Mouse (Mus musculus) heart, postnatal 0 days (tissue): ENCODE data around the gene Rgs6. TPM values are rescaled to one million over a fixed set of nuclear protein-coding genes. Genes with fewer than 3 reads are reported as not detected.

ENCODE experiments used
- ATAC-seq: fragments of 200-750 bp; cut with Nextera tagmentation; 2 replicates; pipeline ENCODE4 v1.8.0; 2017; ENCODE audit warnings: low read depth, moderate number of reproducible peaks, moderate library complexity; ENCODE audit not compliant: insufficient read depth
- DNase-seq: peaks from one replicate; pipeline ENCODE4 v3.0.0-alpha.2; 2016; ENCODE audit warnings: low spot score
- H3K27ac ChIP-seq: fragments of 300-500 bp; sonication (generic); 2 replicates; pipeline ENCODE4 v1.5.1; 2014; ENCODE audit warnings: low read depth, mild to moderate bottlenecking
- H3K27me3 ChIP-seq: fragments of 300-500 bp; sonication (generic); 2 replicates; pipeline ENCODE4 v1.6.1; 2014; ENCODE audit warnings: low read length, mixed read lengths; ENCODE audit not compliant: control insufficient read depth, insufficient read depth
- H3K36me3 ChIP-seq: fragments of 300-500 bp; sonication (generic); replicated peaks from 2 replicates; pipeline ENCODE4 v1.6.1; 2014; ENCODE audit warnings: low read length, mixed read lengths; ENCODE audit not compliant: control insufficient read depth, insufficient read depth
- H3K4me1 ChIP-seq: fragments of 300-500 bp; sonication (generic); 2 replicates; pipeline ENCODE4 v1.6.1; 2014; ENCODE audit warnings: antibody characterized with exemption; ENCODE audit not compliant: control insufficient read depth, insufficient read depth
- H3K4me2 ChIP-seq: fragments of 300-500 bp; sonication (generic); 2 replicates; pipeline ENCODE4 v1.6.1; 2014; ENCODE audit warnings: low read depth, mild to moderate bottlenecking, low read length, moderate library complexity
- H3K4me3 ChIP-seq: fragments of 300-500 bp; sonication (generic); 2 replicates; pipeline ENCODE4 v1.5.1; 2014; ENCODE audit warnings: low read depth, low read length
- H3K9ac ChIP-seq: fragments of 300-500 bp; sonication (generic); replicated peaks from 2 replicates; pipeline ENCODE4 v1.6.1; 2014; ENCODE audit warnings: low read depth, low read length, mixed read lengths
- H3K9me3 ChIP-seq: fragments of 300-500 bp; sonication (generic); replicated peaks from 2 replicates; pipeline ENCODE4 v1.6.1; 2016; ENCODE audit warnings: low read length; ENCODE audit not compliant: control insufficient read depth
- CTCF ChIP-seq: IDR thresholded peaks from 2 replicates; pipeline ENCODE4 v1.5.1; 2016; ENCODE audit warnings: antibody characterized with exemption, control low read depth, low read depth
- EP300 ChIP-seq: IDR thresholded peaks from 2 replicates; pipeline ENCODE4 v1.6.1; 2016; ENCODE audit warnings: antibody characterized with exemption, low read depth
- WGBS: fragments of 180-500 bp; shearing (Covaris S2); extraction: QIAGEN DNeasy Blood & Tissue Kit; methylation state at CpG from one replicate; pipeline ENCODE4 v1.1.7; 2014; 5-methylcytosine and 5-hydroxymethylcytosine counted together
- polyA plus RNA-seq: library from polyadenylated mRNA; unstranded; fragments of >200 nt; fragmentation: Nextera tagmentation; extraction: Ambion mirVana; gene quantifications from 2 replicates; pipeline ENCODE4 v1.2.1, GENCODE M21; 2015
- total RNA-seq: library from RNA; depleted of rRNA; stranded (reverse); fragments of >200 nt; gene quantifications from 2 replicates; pipeline ENCODE4 v1.2.3, GENCODE M21; 2014; ENCODE audit warnings: low replicate concordance

Gene Rgs6
- total and polyA plus RNA-seq, 2 experiments from 2014 or later: 12.1 to 16.5 TPM

- no peak overlapping the region for H3K27ac ChIP-seq
- H3K4me1 ChIP-seq: peaks cover 13% of the 10 kb centered on the region
- no peaks in the 10 kb centered on the region for H3K27me3 ChIP-seq
- H3K36me3 ChIP-seq: no peaks in the 10 kb centered on the region
- DNase-seq (no peak), ATAC-seq (no peak)
- H3K9ac ChIP-seq: no peak overlapping the region
- no peak overlapping the region for H3K4me2 ChIP-seq
- WGBS: 77% methylated on average over 3 of the region's 3 CpGs
- TF ChIP-seq CTCF (no peak), EP300 (no peak)
- no peak overlapping the region for H3K4me3 ChIP-seq
- no peaks in the 10 kb centered on the region for H3K9me3 ChIP-seq
Measured at GRCm38 (mm10) chr12:83034859-83035569, 446.9 kb downstream of the Rgs6 start.

GRCm38 (mm10) chr12:83037798-83038560 lies 449.9 kb downstream of the Rgs6 start:
- H3K9ac ChIP-seq: no peak overlapping the region
- no peaks in the 10 kb centered on the region for H3K36me3 ChIP-seq
- no peak overlapping the region for H3K4me2 ChIP-seq
- no peak for ATAC-seq
- H3K27me3 ChIP-seq: no peaks in the 10 kb centered on the region
- DNase-seq: no peak
- WGBS: 70% methylated on average over 25 of the region's 25 CpGs
- no peak overlapping the region for H3K4me3 ChIP-seq
- no peak for TF ChIP-seq EP300
- no peak for TF ChIP-seq CTCF
- peak overlapping the region; percentile 52; the same call in 1 of the 2 replicates for H3K27ac ChIP-seq
- H3K9me3 ChIP-seq: no peaks in the 10 kb centered on the region
- peaks cover 14% of the 10 kb centered on the region for H3K4me1 ChIP-seq

GRCm38 (mm10) chr12:83038779-83039178 lies 450.7 kb downstream of the Rgs6 start:
- H3K36me3 ChIP-seq: no peaks in the 10 kb centered on the region
- H3K27me3 ChIP-seq: no peaks in the 10 kb centered on the region
- H3K27ac ChIP-seq: peak overlapping the region; percentile 52; the same call in 1 of the 2 replicates
- no peaks in the 10 kb centered on the region for H3K9me3 ChIP-seq
- no peak overlapping the region for H3K4me2 ChIP-seq
- no peak for ATAC-seq
- TF ChIP-seq EP300 (no peak), CTCF (no peak)
- H3K9ac ChIP-seq: no peak overlapping the region
- H3K4me1 ChIP-seq: peaks cover 14% of the 10 kb centered on the region
- DNase-seq: no peak
- 43% methylated on average over 7 of the region's 7 CpGs for WGBS
- no peak overlapping the region for H3K4me3 ChIP-seq

GRCm38 (mm10) chr12:83039859-83040258 lies 451.8 kb downstream of the Rgs6 start:
- H3K4me1 ChIP-seq: peaks cover 22% of the 10 kb centered on the region
- no peak for TF ChIP-seq CTCF
- TF ChIP-seq EP300: no peak
- 39% methylated on average over 3 of the region's 3 CpGs for WGBS
- H3K4me2 ChIP-seq: no peak overlapping the region
- H3K27me3 ChIP-seq: no peaks in the 10 kb centered on the region
- no peaks in the 10 kb centered on the region for H3K9me3 ChIP-seq
- no peak overlapping the region for H3K27ac ChIP-seq
- H3K4me3 ChIP-seq: no peak overlapping the region
- DNase-seq: no peak
- no peak overlapping the region for H3K9ac ChIP-seq
- peak; percentile 11; the same call in 1 of the 2 replicates for ATAC-seq
- H3K36me3 ChIP-seq: no peaks in the 10 kb centered on the region

- no peak for TF ChIP-seq CTCF
- TF ChIP-seq EP300: no peak
- no peaks in the 10 kb centered on the region for H3K9me3 ChIP-seq
- no peak for DNase-seq
- no peaks in the 10 kb centered on the region for H3K27me3 ChIP-seq
- H3K9ac ChIP-seq: no peak overlapping the region
- H3K4me2 ChIP-seq: no peak overlapping the region
- H3K36me3 ChIP-seq: no peaks in the 10 kb centered on the region
- no peak for ATAC-seq
- H3K4me1 ChIP-seq: peaks cover 21% of the 10 kb centered on the region
- WGBS: 55% methylated on average over 6 of the region's 6 CpGs
- H3K27ac ChIP-seq: no peak overlapping the region
- no peak overlapping the region for H3K4me3 ChIP-seq
Measured at GRCm38 (mm10) chr12:83043980-83044620, 456.0 kb downstream of the Rgs6 start.
